Mouse (Mus musculus): Measurements from ENCODE around the gene Pars2.
A peak's percentile ranks its signal among the peaks of the same experiment; 100 is the strongest.

DNA sequence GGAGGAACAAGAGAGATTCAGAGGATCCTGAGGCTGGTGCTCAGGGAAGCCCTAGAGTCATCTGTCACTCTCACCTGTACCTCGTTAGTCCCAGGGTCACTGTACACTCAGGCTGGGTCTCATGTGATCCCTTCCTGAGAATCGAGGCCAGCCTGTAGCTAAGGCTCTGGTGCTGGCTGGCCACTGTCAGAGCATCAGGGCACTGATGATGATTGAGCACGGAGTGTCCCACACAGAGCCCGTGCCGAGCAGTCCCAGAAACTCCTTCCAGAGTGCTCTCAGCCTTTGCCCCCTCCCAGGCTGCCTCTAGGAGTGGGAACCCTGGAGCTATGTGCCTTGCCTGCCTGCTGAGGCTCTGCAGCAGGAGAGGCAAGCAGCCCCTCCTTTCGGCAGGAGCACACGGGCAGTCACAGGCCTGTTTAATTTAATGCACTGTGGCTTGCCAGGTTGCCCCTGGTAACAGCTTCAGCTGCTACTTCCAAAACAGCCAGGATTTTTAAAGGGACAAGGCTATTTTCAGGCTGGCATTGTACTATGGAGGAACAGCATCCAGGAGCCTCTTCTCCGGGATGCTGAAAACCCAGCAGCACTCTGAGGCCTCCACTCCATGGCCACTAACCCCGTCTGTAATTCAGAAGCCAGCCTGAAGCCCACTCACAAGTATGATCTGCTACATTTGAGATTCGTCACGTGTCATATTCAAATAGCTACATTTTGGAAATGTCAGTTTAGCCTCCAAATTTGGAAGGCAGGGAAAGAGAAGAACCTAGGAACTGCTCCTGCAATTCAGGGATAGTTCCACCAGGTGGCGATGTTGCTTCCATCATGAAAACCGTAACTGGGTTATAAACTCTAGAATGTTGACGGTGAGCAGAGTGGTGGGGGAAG lies 20.3 kb upstream of the Pars2 start:
- TF ChIP-seq CTCF (IDR thresholded peaks at IDR 0.05; ENCODE audit: borderline replicate concordance, extremely low read depth, insufficient read depth, insufficient read length) = peak; percentile 78; the same call in 1 of the 2 replicates
- no peak for TF ChIP-seq POLR2A (IDR thresholded peaks at IDR 0.05; ENCODE audit: borderline replicate concordance, extremely low read depth, insufficient read depth, insufficient read length, poor library complexity, severe bottlenecking)

Data from brain, embryonic 14.5 days (tissue).